Mouse (Mus musculus) MEL (cell line): ENCODE data around the gene Kat6b. TPM values are rescaled to one million over a fixed set of nuclear protein-coding genes. Genes with fewer than 3 reads are reported as not detected.

Experiments
- DNase-seq: peaks from one replicate; pipeline ENCODE4 v3.0.0; 2011; ENCODE audit warnings: low read depth, low spot score
- H3K27ac ChIP-seq: 2 replicates; pipeline ENCODE4 v1.5.1; 2012; ENCODE audit warnings: low read depth, mild to moderate bottlenecking, control low read depth, low read length, moderate library complexity; ENCODE audit not compliant: control insufficient read depth
- H3K27me3 ChIP-seq, 2 experiments: fragments of 150-350 bp in 1 of 2; sonication (generic) in 1 of 2; 2 replicates each; pipeline ENCODE4 v1.6.1; 2012; ENCODE audit warnings: low read length in 2 of 2, mild to moderate bottlenecking in 2 of 2, improper control_type of control experiment in 1 of 2, moderate library complexity in 1 of 2; ENCODE audit not compliant: insufficient read depth in 2 of 2, control insufficient read depth in 1 of 2
- H3K36me3 ChIP-seq, 2 experiments: 2 replicates each; pipeline ENCODE4 v1.6.1; 2012 to 2014; ENCODE audit warnings: low read length in 2 of 2, improper control_type of control experiment in 1 of 2, inconsistent platforms in 1 of 2, mild to moderate bottlenecking in 1 of 2; ENCODE audit not compliant: insufficient read depth in 2 of 2, control insufficient read depth in 1 of 2
- H3K4me1 ChIP-seq, 2 experiments: fragments of 150-350 bp in 1 of 2; sonication (generic) in 1 of 2; 2 replicates each; pipeline ENCODE4 v1.6.1; 2012; ENCODE audit warnings: low read length in 2 of 2, improper control_type of control experiment in 1 of 2, mild to moderate bottlenecking in 1 of 2; ENCODE audit not compliant: insufficient read depth in 2 of 2, control insufficient read depth in 1 of 2
- H3K4me3 ChIP-seq, 2 experiments: fragments of 150-350 bp in 1 of 2; sonication (generic) in 1 of 2; 2 replicates each; pipeline ENCODE4 v1.5.1; 2012; ENCODE audit warnings: low read depth in 2 of 2, low read length in 2 of 2, mild to moderate bottlenecking in 2 of 2, moderate library complexity in 2 of 2, control low read depth in 1 of 2, improper control_type of control experiment in 1 of 2; ENCODE audit not compliant: control insufficient read depth in 1 of 2, insufficient read depth in 1 of 2
- H3K79me2 ChIP-seq: 2 replicates; pipeline ENCODE4 v1.6.1; 2012; ENCODE audit warnings: mild to moderate bottlenecking, low read length, moderate library complexity; ENCODE audit not compliant: control insufficient read depth, poor library complexity, insufficient read depth
- H3K9ac ChIP-seq: 2 replicates; pipeline ENCODE4 v1.6.1; 2012; ENCODE audit warnings: low read depth, mild to moderate bottlenecking, control low read depth, low read length, moderate library complexity; ENCODE audit not compliant: control insufficient read depth, poor library complexity, severe bottlenecking
- H3K9me3 ChIP-seq: fragments of 150-350 bp; sonication (generic); replicated peaks from 2 replicates; pipeline ENCODE4 v1.6.1; 2012; ENCODE audit warnings: mild to moderate bottlenecking, low read length, improper control_type of control experiment, moderate library complexity; ENCODE audit not compliant: insufficient read depth
- BHLHE40 ChIP-seq: IDR thresholded peaks from 2 replicates; pipeline ENCODE4 v1.6.1; 2012; ENCODE audit warnings: low read depth, mild to moderate bottlenecking, inconsistent platforms, low read length, improper control_type of control experiment, borderline replicate concordance
- CTCF ChIP-seq, 3 experiments: IDR thresholded peaks in 2 of 3; conservative IDR thresholded peaks in 1 of 3; 2 replicates each; pipeline ENCODE4 v1.5.1; 2011 to 2012; ENCODE audit warnings: low read length in 3 of 3, low read depth in 2 of 3, mild to moderate bottlenecking in 2 of 3, improper control_type of control experiment in 1 of 3, inconsistent platforms in 1 of 3, mixed read lengths in 1 of 3, moderate library complexity in 1 of 3; ENCODE audit not compliant: control insufficient read depth in 1 of 3, insufficient read depth in 1 of 3, poor library complexity in 1 of 3, severe bottlenecking in 1 of 3
- ELF1 ChIP-seq: IDR thresholded peaks from 2 replicates; pipeline ENCODE4 v1.6.1; 2014; ENCODE audit warnings: low read depth, mild to moderate bottlenecking, inconsistent platforms, low read length, improper control_type of control experiment, moderate library complexity
- EP300 ChIP-seq, 2 experiments: IDR thresholded peaks; 2 replicates each; pipeline ENCODE4 v1.6.1; 2011; ENCODE audit warnings: improper control_type of control experiment in 2 of 2, low read length in 2 of 2, low read depth in 1 of 2, mild to moderate bottlenecking in 1 of 2
- GATA1 ChIP-seq: IDR thresholded peaks from 2 replicates; pipeline ENCODE4 v1.6.1; 2011; ENCODE audit warnings: low read depth, low read length, improper control_type of control experiment
- HCFC1 ChIP-seq: IDR thresholded peaks from 2 replicates; pipeline ENCODE4 v1.6.1; 2012; ENCODE audit warnings: low read depth, mild to moderate bottlenecking, inconsistent platforms, low read length, improper control_type of control experiment, moderate library complexity
- KAT2A ChIP-seq: conservative IDR thresholded peaks from 2 replicates; pipeline ENCODE4 v1.6.1; 2012; ENCODE audit warnings: low read depth, low read length, improper control_type of control experiment, inconsistent platforms
- MAFK ChIP-seq: IDR thresholded peaks from 2 replicates; pipeline ENCODE4 v1.6.1; 2011; ENCODE audit warnings: low read depth, mild to moderate bottlenecking, low read length, improper control_type of control experiment, borderline replicate concordance
- MAX ChIP-seq: IDR thresholded peaks from 2 replicates; pipeline ENCODE4 v1.6.1; 2011; ENCODE audit warnings: low read length, improper control_type of control experiment
- MAZ ChIP-seq: IDR thresholded peaks from 2 replicates; pipeline ENCODE4 v1.6.1; 2012; ENCODE audit warnings: low read depth, mild to moderate bottlenecking, inconsistent platforms, low read length, improper control_type of control experiment
- MXI1 ChIP-seq: IDR thresholded peaks from 2 replicates; pipeline ENCODE4 v1.6.1; 2011; ENCODE audit warnings: mild to moderate bottlenecking, low read depth, low read length, improper control_type of control experiment
- MYC ChIP-seq: IDR thresholded peaks from 2 replicates; pipeline ENCODE4 v1.6.1; 2011; ENCODE audit warnings: low read depth, mild to moderate bottlenecking, low read length, improper control_type of control experiment, moderate library complexity
- NELFE ChIP-seq: IDR thresholded peaks from 2 replicates; pipeline ENCODE4 v1.6.1; 2011; ENCODE audit warnings: low read depth, low read length, improper control_type of control experiment
- POLR2A ChIP-seq, 2 experiments: IDR thresholded peaks; 2 replicates each; pipeline ENCODE4 v1.6.1; 2011 to 2012; ENCODE audit warnings: low read length in 2 of 2, mild to moderate bottlenecking in 2 of 2, control low read depth in 1 of 2, improper control_type of control experiment in 1 of 2, low read depth in 1 of 2, moderate library complexity in 1 of 2; ENCODE audit not compliant: control insufficient read depth in 1 of 2, insufficient read depth in 1 of 2, poor library complexity in 1 of 2
- POLR2AphosphoS2 ChIP-seq: IDR thresholded peaks from 2 replicates; pipeline ENCODE4 v1.6.1; 2011; ENCODE audit warnings: low read length, improper control_type of control experiment
- POLR2AphosphoS5 ChIP-seq: IDR thresholded peaks from 2 replicates; pipeline ENCODE4 v1.6.1; 2012; ENCODE audit warnings: low read depth, borderline replicate concordance, mild to moderate bottlenecking, inconsistent platforms, low read length, moderate library complexity, mixed read lengths
- SIN3A ChIP-seq: IDR thresholded peaks from 2 replicates; pipeline ENCODE4 v1.6.1; 2012; ENCODE audit warnings: low read length, improper control_type of control experiment, inconsistent platforms
- UBTF ChIP-seq: IDR thresholded peaks from 2 replicates; pipeline ENCODE4 v1.6.1; 2012; ENCODE audit warnings: low read depth, mild to moderate bottlenecking, inconsistent platforms, low read length, improper control_type of control experiment, moderate library complexity, borderline replicate concordance; ENCODE audit not compliant: insufficient read depth
- USF1 ChIP-seq: IDR thresholded peaks from 2 replicates; pipeline ENCODE4 v1.6.1; 2014; ENCODE audit warnings: low read depth, mild to moderate bottlenecking, inconsistent platforms, low read length, improper control_type of control experiment, moderate library complexity
- USF2 ChIP-seq, 2 experiments: IDR thresholded peaks; 2 replicates each; pipeline ENCODE4 v1.6.1; 2011 to 2012; ENCODE audit warnings: improper control_type of control experiment in 2 of 2, low read length in 2 of 2, borderline replicate concordance in 1 of 2, inconsistent platforms in 1 of 2, low read depth in 1 of 2, mild to moderate bottlenecking in 1 of 2; ENCODE audit not compliant: insufficient read depth in 1 of 2
- ZMIZ1 ChIP-seq: IDR thresholded peaks from 2 replicates; pipeline ENCODE4 v1.6.1; 2012; ENCODE audit warnings: low read depth, mild to moderate bottlenecking, inconsistent platforms, low read length, improper control_type of control experiment, moderate library complexity
- ZNF384 ChIP-seq: IDR thresholded peaks from 2 replicates; pipeline ENCODE4 v1.6.1; 2012; ENCODE audit warnings: low read depth, mild to moderate bottlenecking, inconsistent platforms, low read length, improper control_type of control experiment
- polyA plus RNA-seq, 2 experiments: library from polyadenylated mRNA; stranded (reverse) in 1 of 2; unstranded in 1 of 2; fragments of >175 nt in 1 of 2; fragments of >200 nt in 1 of 2; gene quantifications; 2 replicates each; pipeline versions ENCODE4 v1.2.1 to v1.2.4; 2012; ENCODE audit warnings: low replicate concordance in 2 of 2, low read depth in 1 of 2; ENCODE audit not compliant: insufficient read length in 2 of 2, insufficient read depth in 1 of 2, missing spikeins in 1 of 2
- total RNA-seq: library from RNA; depleted of rRNA; stranded (reverse); fragments of 300-350 nt; gene quantifications from 2 replicates; pipeline ENCODE4 v1.2.3, GENCODE M21; 2012

Gene Kat6b
- total and polyA plus RNA-seq, 3 experiments: 1.8 to 5.4 TPM; not detected in 1

DNA sequence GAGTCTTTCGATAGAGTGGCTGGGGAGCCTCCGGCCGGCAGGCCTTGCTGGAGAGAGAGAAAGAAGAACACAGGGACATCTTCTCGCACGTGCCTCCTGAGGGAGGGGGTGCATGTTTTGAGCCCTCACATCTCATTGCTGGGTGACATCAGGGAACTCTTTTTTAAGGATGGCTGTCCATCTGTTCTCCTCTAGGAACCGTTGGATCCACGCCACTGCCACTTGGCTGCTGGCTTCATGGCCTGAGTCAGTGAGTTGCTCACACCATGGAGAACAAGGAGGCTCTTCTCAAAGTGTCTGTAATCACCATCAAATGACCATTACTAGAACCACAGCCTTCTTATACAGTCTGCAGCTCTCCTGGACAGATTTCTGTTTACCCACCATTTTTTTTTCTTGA is 108.4 kb downstream of the Kat6b start:
- Histone ChIP-seq H3K27me3 (no peaks in the 10 kb centered on the region), H3K4me1 (peaks cover 8 to 13% of the 10 kb centered on the region in 2 experiments), H3K9me3 (no peaks in the 10 kb centered on the region), H3K9ac (no peak overlapping the region), H3K27ac (no peak overlapping the region), H3K36me3 (peaks cover 0 to 15% of the 10 kb centered on the region in 2 experiments; a peak in 2 of 4 replicates), H3K79me2 (no peaks in the 10 kb centered on the region), H3K4me3 (no peak overlapping the region)
- TF ChIP-seq ZMIZ1: no peak
- TF ChIP-seq USF2 (IDR thresholded peaks at IDR 0.05; ENCODE audit: borderline replicate concordance in 1 of 2, insufficient read depth in 1 of 2, low read depth in 1 of 2, low read length in 2 of 2): no peak
- TF ChIP-seq KAT2A: no peak
- no peak for TF ChIP-seq MAFK
- no peak for TF ChIP-seq GATA1
- TF ChIP-seq POLR2A (IDR thresholded peaks at IDR 0.05; ENCODE audit: control insufficient read depth in 1 of 2, insufficient read depth in 1 of 2, low read depth in 1 of 2, low read length in 2 of 2, poor library complexity in 1 of 2): no peak
- TF ChIP-seq ELF1: no peak
- TF ChIP-seq NELFE: no peak
- no peak for TF ChIP-seq MAZ
- no peak for TF ChIP-seq UBTF
- no peak for TF ChIP-seq POLR2AphosphoS2
- TF ChIP-seq HCFC1: no peak
- no peak for TF ChIP-seq POLR2AphosphoS5
- no peak for TF ChIP-seq MXI1
- TF ChIP-seq ZNF384: no peak
- TF ChIP-seq EP300 (IDR thresholded peaks at IDR 0.05; ENCODE audit: low read depth in 1 of 2, low read length in 2 of 2): no peak
- TF ChIP-seq MAX: no peak
- no peak for TF ChIP-seq MYC
- TF ChIP-seq USF1: no peak
- no peak for TF ChIP-seq BHLHE40
- no peak for DNase-seq

DNA sequence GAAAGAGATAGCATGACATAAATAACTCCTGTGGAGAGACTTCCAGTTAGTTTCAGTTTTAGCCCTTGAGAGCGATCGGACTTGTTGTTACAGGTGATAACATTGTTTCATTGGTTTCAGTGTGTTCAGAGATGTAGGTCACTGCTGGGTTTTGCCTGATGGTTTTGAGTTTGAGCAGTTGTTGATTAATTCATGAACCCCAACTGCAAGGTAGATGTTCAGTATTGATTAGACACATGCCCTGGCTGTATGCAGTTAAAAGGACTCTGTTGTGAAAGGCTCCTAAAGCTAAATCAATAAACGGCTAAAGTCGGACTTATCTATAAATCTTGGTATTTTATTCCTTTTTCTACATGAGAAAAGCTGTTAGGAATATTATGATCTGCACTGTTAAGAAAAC is 109.0 kb downstream of the Kat6b start:
- DNase-seq: no peak
- Histone ChIP-seq H3K9me3 (no peaks in the 10 kb centered on the region), H3K79me2 (no peaks in the 10 kb centered on the region), H3K27ac (no peak overlapping the region), H3K9ac (no peak overlapping the region), H3K27me3 (no peaks in the 10 kb centered on the region), H3K4me3 (no peak overlapping the region), H3K4me1 (peaks cover 4 to 12% of the 10 kb centered on the region in 2 experiments), H3K36me3 (peaks cover 0 to 9% of the 10 kb centered on the region in 2 experiments; a peak in 2 of 4 replicates)
- no peak for TF ChIP-seq EP300 (IDR thresholded peaks at IDR 0.05; ENCODE audit: low read depth in 1 of 2, low read length in 2 of 2)
- no peak for TF ChIP-seq SIN3A
- no peak for TF ChIP-seq CTCF (IDR thresholded peaks at IDR 0.05 in 2 of 3, conservative IDR thresholded peaks at IDR 0.05 in 1 of 3; ENCODE audit: control insufficient read depth in 1 of 3, insufficient read depth in 1 of 3, low read depth in 2 of 3, low read length in 3 of 3, poor library complexity in 1 of 3, severe bottlenecking in 1 of 3)
- no peak for TF ChIP-seq GATA1
- no peak for TF ChIP-seq MAX
